Mouse (Mus musculus) cerebellum, postnatal 10 days (tissue): Measurements from ENCODE around the gene H2-Ob.

ENCODE experiments used
- DNase-seq, 2 experiments: peaks; one replicate each; pipeline ENCODE4 v3.0.0; 2021; ENCODE audit warnings: mixed read lengths in 2 of 2

H2-Ob gene

DNA sequence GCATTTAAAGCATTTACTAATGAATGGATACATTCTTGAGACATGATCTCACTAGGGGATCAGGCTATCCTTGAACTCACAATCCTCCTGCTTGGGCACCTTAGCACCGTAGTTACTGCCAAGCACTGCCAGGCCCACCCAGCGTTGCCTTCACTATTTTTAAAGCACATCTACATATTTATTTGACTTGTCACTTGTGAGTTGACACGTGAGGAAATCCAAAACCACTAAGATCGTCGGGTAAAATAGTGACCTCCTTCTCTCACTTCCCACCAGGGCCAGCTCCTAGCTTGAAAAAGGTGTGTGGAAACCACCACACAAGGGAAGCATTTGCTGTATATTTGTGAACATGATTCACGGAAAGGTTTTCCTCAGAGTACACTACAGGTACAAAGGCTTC lies 48.3 kb downstream of the H2-Ob start:
- no peak for DNase-seq

DNA sequence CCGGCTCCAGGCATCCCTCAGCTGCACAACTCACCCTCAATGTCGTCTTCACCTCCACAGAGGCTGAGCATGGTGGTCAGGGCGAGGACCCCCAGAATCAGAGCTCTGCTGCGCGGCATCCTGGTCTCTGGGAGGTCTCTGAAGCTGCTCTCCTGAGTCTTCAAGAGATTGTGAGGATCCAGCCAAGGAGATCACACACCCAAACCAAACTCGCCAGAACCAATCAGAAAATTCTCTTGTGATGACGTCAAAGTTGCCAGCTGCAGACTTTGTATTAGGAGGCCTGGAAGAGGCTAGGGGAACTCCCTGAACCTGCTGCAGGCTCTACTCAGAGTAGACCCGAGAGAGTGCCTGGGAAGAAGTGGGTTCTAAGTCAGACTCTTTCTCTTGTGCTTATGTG lies 48.9 kb downstream of the H2-Ob start, which contains the start of gene H2-Aa:
H2-Aa (minus strand) TSS at position 176 of the 400 bp plus-strand sequence.
- peak; percentile 74 to 75 for DNase-seq

DNA sequence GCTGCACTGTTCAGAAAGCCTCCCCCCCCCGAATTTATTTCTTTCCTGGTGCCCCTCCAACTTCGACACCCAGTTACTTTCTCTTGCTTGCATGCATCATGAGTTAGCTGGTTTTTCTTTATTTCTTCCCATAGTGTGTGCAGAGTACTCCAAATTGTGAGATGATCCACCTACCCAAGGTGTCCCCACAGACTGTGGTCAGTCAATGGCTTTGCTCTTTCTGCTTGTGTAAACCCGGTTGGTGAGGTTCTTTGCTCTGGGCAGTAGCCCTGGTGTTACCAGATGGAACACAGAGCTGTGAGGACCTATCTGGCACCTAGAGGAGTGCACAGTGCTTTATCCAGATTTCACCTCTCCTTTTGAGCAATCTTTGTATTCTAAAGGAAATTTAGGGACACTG lies 49.4 kb downstream of the H2-Ob start:
- no peak for DNase-seq

DNA sequence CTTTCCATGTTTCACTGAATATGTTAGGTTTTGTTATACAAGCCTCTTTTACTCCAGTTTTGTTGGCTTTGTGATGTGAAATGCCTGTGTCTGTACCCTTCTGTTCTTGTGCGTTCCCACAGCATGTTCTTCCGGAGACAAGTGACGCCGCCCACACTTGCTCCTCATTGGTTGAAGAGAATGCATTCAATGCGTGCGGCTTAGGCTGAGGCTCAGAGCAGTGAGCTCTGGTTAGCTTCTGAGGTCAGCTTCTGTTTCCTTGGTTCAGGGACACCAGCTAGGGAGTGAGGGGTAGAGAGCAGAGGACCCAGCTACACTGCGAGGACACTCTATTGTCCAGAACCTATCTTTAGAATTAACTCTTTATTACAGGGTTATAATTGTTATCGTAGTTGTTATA lies 52.9 kb downstream of the H2-Ob start:
- DNase-seq, result peak; percentile 89

DNA sequence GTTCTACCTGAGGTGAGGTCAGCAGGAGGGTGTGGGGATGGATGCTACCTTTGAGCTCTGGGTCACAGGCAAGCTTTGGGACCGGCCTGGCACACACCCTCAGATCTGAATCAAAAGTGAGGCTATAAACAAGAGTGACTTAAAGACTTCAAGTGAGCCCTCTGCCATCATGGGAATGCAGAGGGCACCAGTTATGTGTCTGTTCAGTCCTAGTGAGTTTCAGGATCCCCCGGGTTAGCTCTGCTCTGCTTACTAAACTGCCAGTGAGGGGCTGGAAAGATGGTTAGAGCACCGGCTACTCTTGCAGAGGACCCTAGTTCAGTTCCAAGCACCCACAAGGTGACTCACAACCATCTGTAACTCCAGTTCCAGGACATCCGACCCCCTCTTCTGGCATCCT lies 53.9 kb downstream of the H2-Ob start:
- DNase-seq, result no peak

DNA sequence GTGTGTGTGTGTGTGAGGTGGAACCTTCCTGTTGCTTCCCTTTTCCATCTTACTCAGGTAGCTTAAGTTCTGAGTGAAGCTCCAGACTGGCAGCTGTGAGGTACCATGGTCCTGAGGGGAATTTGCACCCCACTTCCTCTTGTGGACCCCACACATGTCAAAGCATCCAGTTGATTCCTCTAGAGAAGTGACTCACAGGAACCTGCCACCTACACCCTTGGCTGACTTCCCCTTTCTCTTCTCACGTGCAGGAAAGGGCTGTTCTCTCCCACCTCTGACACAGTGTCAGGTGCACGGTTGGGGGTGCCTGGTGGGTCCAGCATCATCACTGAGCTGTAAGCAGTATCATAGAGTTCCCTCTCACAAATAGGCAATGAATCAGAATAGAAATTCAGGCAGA lies 54.8 kb downstream of the H2-Ob start:
- no peak for DNase-seq

DNA sequence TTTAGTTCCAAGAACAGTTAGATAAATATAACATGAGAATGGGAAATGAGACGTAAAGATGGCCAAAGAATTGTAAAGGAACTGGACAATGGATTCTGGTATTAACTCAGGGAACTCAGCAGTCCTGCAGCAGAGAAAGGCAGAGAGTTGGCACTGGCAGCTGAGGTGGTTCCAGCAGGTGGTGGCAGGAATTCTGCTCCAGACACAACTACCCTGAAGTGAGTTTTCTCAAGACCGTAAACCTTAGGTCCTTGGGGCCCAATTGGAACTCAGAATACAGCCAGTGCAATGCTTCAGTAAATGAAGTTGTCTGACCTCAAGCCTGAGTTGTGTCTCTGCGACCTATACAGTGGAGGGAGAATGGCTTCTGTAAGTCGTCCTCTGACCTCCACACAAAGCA lies 55.5 kb downstream of the H2-Ob start:
- no peak for DNase-seq

DNA sequence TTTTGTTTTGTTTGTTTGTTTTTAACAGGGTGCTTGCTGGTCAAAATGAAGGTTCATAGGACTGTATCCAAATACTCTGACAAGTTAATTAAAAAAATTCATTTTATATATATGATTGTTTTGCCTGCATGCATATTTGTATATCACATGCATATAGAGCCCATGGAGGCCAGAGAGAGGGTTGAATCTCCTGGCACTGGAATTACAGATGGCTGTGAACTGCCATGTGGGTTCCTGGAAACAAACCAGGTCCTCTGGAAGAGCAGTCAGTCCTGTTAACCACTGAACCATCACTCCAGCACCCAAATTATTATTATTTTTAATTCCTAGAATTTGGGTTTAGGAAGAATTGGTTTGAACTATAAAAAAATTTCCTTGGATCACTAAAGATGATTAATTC lies 56.6 kb downstream of the H2-Ob start:
- peak; percentile 35 to 50 for DNase-seq

DNA sequence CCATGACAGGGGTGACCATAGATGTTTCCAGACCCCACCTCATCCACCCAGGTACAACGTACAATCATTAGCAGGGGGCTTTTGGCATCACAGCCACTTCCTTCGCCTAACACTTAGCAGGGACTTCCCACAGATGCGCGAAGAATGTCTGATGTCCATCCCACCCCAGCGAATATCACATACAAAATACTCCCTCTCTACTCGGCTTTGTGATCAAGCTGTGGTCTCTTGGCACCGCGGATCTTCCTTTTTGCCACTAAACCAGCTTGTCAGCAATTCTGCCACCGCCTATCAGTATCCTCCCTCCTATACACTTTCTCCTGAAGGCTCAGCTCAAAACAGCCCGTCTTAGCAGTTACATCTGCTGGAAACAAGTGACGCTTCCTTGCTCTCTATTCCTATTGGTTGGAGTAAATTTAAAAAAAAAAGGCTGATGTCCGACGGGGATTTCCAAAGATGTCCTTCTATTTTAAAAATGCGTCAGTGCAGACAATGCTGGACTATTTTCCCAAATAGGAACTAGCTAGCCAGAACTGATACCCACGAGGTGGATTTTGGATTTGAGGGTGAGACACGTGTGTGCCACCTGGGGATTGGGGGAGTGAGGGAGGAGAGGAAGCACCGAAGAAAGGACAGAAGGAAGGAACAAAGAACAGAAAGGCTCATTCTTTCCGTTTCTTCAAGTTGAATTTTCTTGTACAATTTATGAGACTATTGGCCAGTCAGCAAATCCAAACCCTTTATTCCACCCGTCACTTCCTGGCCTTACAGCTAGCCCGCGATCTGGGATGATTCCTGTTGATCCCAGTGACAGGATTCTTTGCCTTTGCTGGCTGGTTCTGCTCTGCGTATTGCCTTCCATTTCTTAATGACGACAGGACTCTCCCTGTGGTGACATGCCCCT lies 57.4 kb downstream of the H2-Ob start:
- peak; percentile 64 to 87 for DNase-seq

DNA sequence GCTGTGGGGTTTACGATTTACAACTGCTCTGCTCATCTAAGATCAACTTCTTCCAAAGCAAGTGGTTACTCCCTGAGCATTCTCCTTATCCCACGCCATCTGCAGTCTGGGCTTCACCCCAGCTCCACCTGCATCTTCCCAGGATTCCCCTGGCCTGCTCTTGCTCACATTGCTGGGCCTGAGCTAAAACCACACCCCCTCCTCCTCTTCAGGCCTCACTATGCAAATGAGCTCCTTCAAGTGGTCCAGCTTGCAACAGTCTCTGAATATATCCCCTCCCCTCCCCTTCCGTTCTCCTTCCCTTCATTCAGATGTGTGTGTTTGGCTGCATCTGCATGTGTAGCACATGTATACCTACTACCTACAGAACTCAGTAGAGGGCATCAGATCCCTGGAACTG lies 60.7 kb downstream of the H2-Ob start:
- DNase-seq, result no peak

DNA sequence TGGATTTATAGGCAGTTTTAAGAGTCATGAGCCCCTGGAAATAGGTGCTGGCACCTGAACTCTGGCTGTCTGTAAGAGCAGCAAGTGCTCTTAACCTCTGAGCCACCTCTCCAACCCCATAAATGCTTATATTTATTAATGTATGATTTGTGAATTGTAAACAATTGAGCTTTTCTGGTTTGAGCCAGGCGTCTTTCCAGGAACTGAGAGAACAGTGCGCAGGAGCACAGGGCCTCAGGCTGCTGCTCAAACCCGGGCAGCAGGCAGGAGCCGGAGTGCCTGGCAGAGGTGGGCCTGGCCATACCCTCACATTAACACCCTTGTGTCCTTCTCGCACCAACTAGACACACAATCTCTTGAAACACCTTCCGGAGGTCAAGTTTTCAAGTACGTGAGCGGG lies 61.4 kb downstream of the H2-Ob start:
- DNase-seq, result no peak

DNA sequence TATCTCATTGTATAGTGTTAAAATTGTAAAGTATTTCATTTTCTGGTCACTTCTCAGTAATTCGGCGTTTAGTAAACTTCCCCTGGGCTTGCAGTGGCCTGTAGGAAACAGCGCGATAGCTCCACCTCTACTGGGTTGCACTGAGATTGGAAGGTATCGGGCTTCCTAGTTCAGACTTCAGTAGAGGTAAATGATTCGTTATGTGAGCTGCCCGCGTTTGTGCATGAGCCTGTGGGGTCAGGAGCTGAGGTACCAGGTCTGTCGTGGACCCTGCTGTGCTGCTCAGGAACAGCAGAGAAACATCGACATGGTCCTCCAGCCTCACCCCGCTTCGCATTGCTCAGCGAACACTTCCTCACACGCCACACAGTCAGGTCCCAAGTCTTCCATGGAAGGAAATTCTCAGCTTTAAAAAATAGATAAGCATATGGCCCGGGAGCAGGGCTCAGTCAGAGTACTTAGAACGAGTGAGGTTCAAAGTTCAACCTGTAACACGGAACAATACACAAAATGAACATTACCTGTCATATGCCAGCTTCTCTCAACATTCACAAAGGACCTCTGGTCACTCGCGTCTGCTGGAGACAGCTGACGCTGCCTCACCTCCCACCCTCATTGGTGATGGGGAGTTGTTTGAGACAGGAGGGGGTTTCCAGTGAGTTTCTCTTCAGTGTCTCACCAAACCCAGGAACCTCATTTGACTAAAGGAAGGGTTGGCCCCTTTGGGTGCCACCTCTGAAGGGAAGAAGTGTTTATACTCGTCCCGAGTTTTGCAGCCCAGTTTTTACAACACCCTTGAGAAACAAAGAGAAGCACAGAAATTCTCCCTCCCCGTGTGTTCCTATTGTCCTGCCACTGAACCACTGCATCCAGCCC lies 62.2 kb downstream of the H2-Ob start:
- no peak for DNase-seq

DNA sequence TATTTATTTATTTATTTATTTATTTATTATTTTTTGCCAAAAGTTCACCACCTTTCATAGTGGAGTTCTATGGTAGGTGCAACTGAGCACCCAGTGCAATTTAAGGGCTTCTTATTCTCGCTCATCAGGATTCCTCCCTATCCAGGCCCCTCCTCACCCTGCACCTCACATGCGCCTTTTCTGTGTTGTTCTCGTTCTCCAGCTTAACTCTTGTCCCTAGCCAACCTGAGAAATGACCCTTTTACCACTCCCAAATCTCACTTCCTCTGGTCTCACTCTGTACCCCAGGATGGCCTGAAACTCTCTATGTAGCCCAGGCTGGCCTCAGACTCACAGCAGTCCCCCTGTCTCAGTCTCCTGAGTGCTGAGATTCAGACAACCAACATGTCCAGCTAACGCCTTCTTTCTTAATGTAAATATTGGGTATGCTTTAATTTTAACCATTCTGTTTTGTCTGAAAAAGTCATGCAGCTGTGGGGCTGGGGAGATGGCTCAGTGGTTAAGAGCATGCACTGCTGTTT lies 63.0 kb downstream of the H2-Ob start:
- DNase-seq, result no peak

DNA sequence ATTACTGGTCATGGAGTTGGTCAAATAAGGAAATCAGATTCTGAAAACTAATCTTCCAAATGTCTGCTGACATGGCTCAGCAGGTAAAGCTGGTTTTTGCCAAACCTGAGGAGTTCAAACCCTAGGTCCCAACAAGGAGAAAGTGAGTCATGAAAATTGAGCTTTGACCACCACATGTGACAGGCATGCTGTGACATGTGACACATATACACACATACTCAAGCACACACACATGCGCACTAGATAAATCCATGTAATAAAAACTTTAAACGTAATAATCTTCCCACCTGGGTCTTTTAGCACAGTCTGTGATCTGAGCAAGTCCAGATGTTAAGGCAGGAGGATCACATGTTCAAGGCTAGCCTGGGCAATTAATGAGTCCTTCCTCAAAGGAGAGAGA lies 65.1 kb downstream of the H2-Ob start:
- DNase-seq, result no peak
